Mouse (Mus musculus) retina, postnatal 7 days (tissue): ENCODE measurements around the gene Manf.

ENCODE experiments used
- DNase-seq: peaks from one replicate; pipeline ENCODE4 v3.0.0-alpha.2; 2012; ENCODE audit warnings: low read depth, low spot score

The Manf gene

GRCm38 (mm10) chr9:106891829-106892551 is at the start of gene Manf:
Gene Manf (minus strand): TSS chr9:106891979.
- peak; percentile 95 for DNase-seq

GRCm38 (mm10) chr9:106934998-106935397 is 43.2 kb upstream of the Manf start:
- no peak for DNase-seq

DNA sequence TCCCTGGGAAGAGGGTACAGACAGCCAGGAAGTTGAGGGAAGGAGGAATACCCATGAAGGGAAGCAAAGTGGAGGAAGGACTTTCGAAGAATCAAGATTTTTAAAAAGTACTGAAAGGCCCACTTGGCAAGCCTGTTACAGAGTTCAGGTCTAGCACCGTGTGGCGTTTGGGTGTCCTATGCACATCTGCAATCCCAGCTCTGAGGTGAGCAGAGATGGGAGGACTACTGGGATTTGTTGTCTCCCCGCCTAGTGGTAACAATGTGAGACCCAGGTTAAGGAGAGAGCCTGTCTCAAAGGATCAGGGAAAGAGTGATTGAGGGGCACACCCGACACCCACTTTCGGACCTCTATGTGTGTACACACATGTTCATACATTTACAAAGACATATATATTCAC is 23.1 kb upstream of the Manf start:
- no peak for DNase-seq

- DNase-seq = no peak
Measured at GRCm38 (mm10) chr9:106913759-106914158, 22.0 kb upstream of the Manf start.

GRCm38 (mm10) chr9:106911624-106912023 is 19.8 kb upstream of the Manf start:
- no peak for DNase-seq

GRCm38 (mm10) chr9:106908715-106909114 is 16.9 kb upstream of the Manf start:
- no peak for DNase-seq

DNA sequence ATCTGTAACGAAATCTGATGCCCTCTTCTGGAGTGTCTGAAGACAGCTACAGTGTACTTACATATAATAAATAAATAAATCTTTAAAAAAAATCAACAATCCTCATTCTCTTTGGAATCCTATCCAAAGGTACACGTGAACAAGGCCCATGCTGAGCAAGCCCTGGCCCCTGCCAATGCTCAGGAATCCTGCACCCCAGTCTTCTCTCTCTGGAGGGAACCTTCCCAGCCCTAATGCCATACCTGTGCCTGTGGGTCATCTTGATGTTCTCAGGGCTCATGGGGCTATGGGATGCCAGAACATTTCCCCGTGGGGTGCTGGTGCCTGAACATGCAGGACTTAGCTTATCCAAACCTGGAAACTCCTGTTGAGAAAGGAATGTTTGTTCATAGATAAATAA is 16.4 kb upstream of the Manf start:
- no peak for DNase-seq

DNA sequence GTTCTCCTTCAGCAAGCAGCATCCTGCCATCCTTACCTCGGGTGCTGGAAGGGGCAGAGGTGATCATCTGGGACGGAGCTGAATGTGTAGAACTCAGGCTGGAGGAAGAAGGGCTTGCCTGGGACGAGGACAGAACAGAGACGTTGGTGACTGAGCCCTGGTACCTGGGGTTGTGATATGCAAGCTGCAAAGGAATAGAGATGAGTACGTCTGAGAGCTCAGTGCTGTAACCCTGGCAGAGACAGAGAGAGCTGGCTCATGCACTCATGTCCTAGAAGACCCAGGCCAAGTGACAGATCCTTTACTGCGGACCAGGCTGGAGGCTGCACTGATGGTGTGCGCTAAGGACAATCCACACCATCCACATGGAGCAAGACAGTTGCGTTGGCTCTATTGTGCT is 14.8 kb upstream of the Manf start:
- DNase-seq = no peak

GRCm38 (mm10) chr9:106903791-106904134 is 12.0 kb upstream of the Manf start:
- DNase-seq = peak; percentile 59

GRCm38 (mm10) chr9:106903099-106903790 is 11.5 kb upstream of the Manf start:
- DNase-seq = no peak

GRCm38 (mm10) chr9:106901596-106901995 is 9.8 kb upstream of the Manf start:
- no peak for DNase-seq

DNA sequence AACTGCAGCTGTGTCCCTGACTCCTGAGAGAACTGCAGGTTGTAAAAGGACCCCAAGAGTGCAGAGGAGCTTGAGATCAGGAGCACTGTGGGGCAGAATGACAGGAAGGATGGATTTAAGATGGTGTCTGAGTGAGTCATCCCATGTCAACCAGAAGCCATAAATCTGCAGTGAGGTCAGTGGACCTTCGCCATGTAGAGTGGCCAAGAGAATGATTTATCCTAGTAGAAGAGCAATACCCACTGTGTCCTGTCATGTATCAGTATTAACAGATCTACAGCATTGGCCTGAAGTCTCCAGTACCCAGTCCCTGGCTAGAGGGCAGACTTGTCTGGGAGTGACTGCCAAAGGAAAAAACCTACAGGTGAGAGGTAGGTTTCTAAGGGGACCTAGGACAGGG is 7.1 kb upstream of the Manf start:
- no peak for DNase-seq

- DNase-seq = no peak
Measured at GRCm38 (mm10) chr9:106893327-106893726, 1.5 kb upstream of the Manf start.

- no peak for DNase-seq
Measured at GRCm38 (mm10) chr9:106892552-106892875, 735 bp upstream of the Manf start.

DNA sequence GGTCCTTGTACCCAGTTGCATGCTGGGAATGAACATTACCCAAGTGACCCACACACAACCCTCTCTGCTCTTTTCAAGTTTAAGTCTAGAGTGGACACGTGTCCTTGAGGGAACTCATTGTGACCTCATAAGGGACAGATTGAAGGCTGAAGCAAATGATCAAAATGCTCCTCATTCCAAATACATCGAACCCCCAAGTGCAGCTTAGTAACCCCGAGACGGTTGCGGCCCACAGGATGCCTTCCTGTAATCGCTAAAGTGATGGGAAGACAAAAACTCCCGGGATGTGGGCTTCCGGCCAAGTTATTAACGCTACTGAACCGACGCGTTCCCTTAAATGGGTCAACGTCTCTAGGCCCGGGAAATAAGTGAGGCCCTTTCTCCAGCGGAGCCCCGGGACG is 438 bp downstream of the Manf start:
- DNase-seq = no peak

GRCm38 (mm10) chr9:106890496-106891240 is 1.1 kb downstream of the Manf start:
- no peak for DNase-seq

GRCm38 (mm10) chr9:106889321-106889720 is 2.5 kb downstream of the Manf start:
- no peak for DNase-seq

DNA sequence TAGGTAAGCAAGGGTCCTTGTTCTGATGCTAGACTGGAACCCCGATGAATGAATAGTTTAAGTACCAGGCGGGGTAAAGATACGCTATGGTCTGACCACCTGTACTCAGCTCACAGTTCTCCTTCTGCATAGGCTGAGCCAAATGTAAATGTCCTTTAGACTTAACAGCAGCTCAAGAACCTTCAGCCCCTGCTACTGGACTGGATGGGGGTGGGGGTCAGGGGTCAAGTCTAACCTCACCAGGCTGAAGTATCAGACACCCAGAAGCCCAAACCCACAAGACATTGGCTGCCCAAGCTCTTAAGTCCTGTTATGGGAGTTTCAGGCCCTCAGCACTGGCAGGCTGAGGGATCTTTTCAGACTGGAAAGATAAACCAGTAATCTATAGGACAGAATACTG is 3.4 kb downstream of the Manf start:
- DNase-seq = no peak

- DNase-seq = peak; percentile 97
Measured at GRCm38 (mm10) chr9:106886828-106887702, 4.7 kb downstream of the Manf start, which contains the start of gene Rbm15b. Gene Rbm15b (minus strand): TSS chr9:106887428.

DNA sequence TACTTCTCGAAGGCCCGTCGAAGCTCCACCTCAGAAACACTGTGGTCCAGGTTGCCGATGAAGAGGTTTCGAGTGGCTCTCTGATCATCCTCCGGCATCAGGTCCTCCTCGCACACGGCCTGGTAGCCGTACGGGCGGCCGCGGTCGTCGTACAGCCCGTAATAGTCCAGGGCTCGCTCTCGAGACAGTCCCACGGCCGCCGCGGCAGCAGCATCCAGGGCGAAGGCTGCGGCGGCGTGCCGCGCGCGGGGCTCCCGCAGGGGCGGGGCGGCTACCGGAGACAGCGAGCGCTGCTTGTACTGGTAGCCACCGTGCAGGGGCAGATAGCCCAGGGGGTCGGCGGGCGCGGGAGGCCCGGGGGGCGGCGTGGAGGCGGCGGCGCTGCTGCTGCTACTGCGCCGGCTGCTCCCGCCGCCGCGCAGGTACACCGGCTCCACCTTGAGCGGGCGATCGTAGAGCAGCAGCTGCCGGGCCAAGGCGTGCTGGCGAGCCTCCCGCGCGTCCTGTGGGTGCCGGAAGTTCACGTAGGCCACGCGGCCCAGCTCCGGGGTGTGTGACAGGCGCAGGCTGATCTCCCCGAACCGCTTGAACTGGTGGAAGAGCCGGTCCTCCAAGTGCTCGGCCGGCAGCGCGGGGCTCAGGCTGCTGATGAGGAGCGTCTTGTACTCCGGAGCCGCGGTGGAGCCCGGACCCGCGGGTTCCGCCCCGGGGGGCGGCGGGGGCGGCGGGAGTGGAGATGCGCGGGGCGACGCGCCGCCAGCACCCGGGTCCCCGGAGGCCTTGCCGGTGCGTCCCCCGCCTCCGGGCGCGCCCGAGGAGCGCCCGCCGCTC is 5.7 kb downstream of the Manf start:
- no peak for DNase-seq
